Mouse (Mus musculus) heart, adult 2 months (tissue): ENCODE measurements around the gene Gstcd.

Source experiments
- CTCF ChIP-seq: fragments of 200-600 bp; IDR thresholded peaks from 2 replicates; pipeline ENCODE4 v1.8.1; 2022; ENCODE audit warnings: antibody characterized with exemption, mild to moderate bottlenecking, moderate library complexity
- EP300 ChIP-seq: fragments of 200-500 bp; IDR thresholded peaks from 2 replicates; pipeline ENCODE4 v1.6.1; 2011; ENCODE audit warnings: low read depth, low read length, control low read depth; ENCODE audit not compliant: insufficient read depth
- POLR2A ChIP-seq: fragments of 200-500 bp; IDR thresholded peaks from 2 replicates; pipeline ENCODE4 v1.6.1; 2011; ENCODE audit warnings: mild to moderate bottlenecking, low read depth, low read length, control low read depth; ENCODE audit not compliant: insufficient read depth

DNA sequence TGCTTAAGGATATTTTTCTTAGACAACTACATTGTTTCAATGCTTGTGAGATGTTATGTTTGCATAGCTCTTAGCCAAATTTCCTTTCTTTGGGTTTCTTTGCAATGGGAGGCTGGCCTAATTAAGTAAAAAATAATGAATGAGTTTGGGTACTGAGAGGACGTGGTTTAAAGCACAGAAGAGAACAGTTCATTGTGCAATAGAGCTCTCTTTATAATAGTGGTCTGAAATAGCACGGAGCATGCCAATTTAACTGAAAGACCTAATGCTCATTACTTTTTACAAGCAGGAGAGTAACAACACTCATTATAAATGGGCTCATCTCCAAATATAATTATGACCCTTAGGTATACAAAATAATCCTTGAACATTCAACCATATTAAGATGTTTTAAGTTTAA is 39.8 kb downstream of the Gstcd start:
- TF ChIP-seq EP300, result no peak
- no peak for TF ChIP-seq CTCF
- TF ChIP-seq POLR2A, result no peak
